Mouse (Mus musculus) stomach, postnatal 0 days (tissue): ENCODE results near the gene 4930507D05Rik.

Source experiments
- CTCF ChIP-seq: IDR thresholded peaks from 2 replicates; pipeline ENCODE4 v1.5.1; 2016; ENCODE audit warnings: antibody characterized with exemption, low read depth, mild to moderate bottlenecking, moderate library complexity
- EP300 ChIP-seq: optimal IDR thresholded peaks from 2 replicates; pipeline ENCODE3; 2016; ENCODE audit warnings: antibody characterized with exemption

- TF ChIP-seq CTCF (no peak), EP300 (no peak)
Observed at GRCm38 (mm10) chr10:62412906-62413605, 36.2 kb upstream of the 4930507D05Rik start.
